Mouse (Mus musculus) adrenal gland, adult 2 months (tissue): Measurements from ENCODE around the gene Nsd2. TPM values are rescaled to one million over a fixed set of nuclear protein-coding genes. Genes with fewer than 3 reads are reported as not detected.

Source experiments
- DNase-seq: peaks from one replicate; pipeline ENCODE4 v3.0.0; 2021
- long read RNA-seq: library from polyadenylated mRNA; stranded (forward); transcript quantifications from one replicate; pipeline ENCODE4 v2.0.0, GENCODE M21; 2021
- polyA plus RNA-seq: library from polyadenylated mRNA; depleted of rRNA; stranded (reverse); fragments of >200 nt; gene quantifications from 2 replicates; pipeline ENCODE4 v1.2.3, GENCODE M21; 2012; rRNA removed
- total RNA-seq, 2 experiments: library from RNA; stranded (reverse); gene quantifications; 2 replicates each; pipeline ENCODE4 v1.2.3; 2021

Nsd2 gene
- 10 to 100 TPM; 32.8 to 37.4 TPM for total RNA-seq
- 3.4 and 3.9 TPM in 2 replicates for polyA plus RNA-seq
- long read RNA-seq, full-length matches to known transcripts, result 2 of 9 reads
- long read RNA-seq, partial matches to known transcripts, result 0 of 9 reads
- long read RNA-seq, other reads (novel, unspliced or antisense), result 7 of 9 reads

GRCm38 (mm10) chr5:33819876-33820732 lies at the start of gene Nsd2:
Gene Nsd2 (plus strand): TSS chr5:33820725.
- DNase-seq, result peak; percentile 94

DNA sequence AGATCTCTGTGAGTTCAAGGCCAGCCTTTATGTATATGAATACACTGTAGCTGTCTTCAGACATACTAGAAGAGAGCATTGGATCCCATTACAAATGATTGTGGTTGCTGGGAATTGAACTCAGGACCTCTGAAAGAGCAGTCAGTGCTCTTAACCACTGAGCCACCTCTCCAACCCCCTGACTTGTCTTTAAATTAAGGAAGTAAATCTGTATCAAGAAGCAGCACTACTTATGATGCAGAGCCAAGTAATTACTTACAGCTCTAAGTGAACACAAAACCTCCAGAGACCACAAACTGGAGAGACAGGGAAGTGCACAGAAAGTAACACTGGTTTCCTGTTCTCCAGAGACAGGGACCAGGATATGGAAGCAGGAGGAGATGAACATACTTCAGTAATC lies 43.3 kb upstream of the Nsd2 start:
- no peak for DNase-seq

DNA sequence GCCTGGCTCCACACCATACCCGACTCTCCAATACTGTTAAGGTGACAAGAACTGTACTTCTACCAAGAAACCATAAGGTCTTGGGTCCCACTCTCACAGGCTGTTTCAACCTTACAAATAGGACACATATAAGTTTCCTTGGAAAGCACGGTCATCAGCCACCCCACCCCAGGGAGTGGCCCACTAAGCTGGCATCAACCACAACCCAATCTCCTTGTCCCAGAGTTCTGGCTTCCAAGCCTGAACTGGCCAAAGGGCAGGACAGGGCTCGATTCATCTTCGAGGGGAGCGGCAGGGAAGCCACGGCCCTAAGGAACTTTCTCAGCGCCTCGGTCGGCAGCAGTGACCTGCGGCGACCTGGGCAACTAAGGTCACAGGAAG lies 38.6 kb upstream of the Nsd2 start:
- DNase-seq, result no peak

GRCm38 (mm10) chr5:33782345-33782998 lies 38.1 kb upstream of the Nsd2 start, which contains the start of gene Letm1:
Gene Letm1 (minus strand): TSS chr5:33782817.
- DNase-seq, result peak; percentile 97

DNA sequence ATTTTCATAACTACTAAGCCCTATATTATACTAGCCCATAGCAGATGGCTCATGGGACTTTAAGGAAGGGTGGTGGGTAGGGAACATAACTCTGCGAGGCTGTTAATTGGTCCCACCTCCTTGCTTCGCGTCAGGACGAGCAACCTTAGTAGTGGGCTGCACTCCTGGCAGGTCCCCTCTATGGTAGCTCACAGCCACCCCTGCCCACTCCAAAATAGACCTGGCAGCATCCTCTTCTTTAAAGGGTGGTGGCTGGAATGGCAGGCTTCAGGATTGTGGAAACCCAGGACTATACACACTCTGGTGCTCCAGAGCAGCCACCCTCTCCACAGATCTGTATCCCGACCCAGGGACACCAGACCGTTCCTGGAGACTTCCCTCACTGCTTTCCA lies 37.5 kb upstream of the Nsd2 start:
- no peak for DNase-seq

DNA sequence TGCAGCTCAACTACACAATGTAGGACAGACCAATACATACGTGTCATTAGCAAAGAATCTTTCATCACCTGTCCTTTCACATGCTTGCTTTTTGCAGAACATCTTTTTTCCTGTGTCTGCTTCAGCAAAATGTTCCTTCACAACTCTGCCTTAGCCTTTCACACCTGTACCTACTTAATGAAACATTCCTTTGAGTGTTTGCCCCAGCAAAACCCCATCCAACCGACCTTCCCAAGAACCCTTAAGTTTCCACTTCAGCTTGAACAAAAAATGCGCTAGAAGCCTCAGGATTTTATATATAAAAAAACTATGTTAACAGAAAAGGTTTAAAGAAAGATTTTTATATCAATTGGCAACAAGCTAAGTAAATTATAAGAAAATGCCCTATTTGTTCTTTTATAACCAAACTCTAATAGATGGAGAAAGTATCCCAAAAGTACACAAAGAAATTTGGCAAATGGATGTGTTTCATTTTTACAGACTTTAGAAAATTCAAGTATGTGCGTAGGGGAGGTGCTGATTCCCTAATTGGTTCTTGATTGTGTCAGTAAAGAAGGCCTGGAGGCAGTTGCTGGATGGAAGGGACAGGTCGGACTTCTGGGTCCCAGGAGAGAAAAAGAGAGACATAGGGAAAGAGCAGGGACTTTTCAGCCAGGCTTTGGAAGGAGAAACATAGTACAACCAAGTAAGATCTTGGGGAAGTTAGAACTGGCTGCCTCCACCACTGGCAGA lies 28.4 kb upstream of the Nsd2 start:
- DNase-seq, result no peak

DNA sequence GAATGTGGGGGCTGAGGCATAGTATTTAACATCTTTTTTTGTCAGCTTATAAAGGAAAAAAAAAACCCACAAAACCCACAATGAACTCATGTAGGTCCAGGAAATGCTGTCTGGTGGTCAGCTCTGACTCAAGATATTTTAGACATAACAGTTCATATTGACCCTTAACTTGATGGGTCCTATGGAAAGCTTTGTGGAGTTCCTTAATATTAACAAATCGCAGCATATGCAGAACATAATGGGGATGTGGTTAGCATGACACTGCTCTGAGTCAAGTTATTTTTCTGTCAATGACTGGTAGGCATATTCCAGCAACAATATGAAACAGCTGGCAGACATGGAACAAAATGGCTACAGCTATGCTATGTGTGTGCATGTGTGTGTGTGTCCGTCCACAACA lies 17.2 kb upstream of the Nsd2 start:
- no peak for DNase-seq

DNA sequence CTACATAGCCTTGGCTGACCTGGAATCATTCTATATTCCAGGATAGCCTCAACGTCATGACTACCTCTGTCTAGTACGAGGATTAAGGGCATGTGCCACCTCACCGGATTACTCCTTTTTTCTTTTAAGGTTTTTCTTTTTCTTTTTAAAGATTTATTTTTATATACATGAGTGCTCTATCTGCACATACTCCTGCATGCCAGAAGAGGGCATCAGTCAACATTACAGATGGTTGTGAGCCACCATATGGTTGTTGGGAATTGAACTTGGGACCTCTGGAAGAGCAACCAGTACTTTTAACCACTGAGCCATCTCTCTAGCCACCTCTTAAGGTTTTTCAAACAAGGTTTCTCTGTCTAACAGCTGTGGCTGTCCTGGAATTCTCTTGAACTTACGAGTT lies 9.0 kb upstream of the Nsd2 start:
- no peak for DNase-seq

DNA sequence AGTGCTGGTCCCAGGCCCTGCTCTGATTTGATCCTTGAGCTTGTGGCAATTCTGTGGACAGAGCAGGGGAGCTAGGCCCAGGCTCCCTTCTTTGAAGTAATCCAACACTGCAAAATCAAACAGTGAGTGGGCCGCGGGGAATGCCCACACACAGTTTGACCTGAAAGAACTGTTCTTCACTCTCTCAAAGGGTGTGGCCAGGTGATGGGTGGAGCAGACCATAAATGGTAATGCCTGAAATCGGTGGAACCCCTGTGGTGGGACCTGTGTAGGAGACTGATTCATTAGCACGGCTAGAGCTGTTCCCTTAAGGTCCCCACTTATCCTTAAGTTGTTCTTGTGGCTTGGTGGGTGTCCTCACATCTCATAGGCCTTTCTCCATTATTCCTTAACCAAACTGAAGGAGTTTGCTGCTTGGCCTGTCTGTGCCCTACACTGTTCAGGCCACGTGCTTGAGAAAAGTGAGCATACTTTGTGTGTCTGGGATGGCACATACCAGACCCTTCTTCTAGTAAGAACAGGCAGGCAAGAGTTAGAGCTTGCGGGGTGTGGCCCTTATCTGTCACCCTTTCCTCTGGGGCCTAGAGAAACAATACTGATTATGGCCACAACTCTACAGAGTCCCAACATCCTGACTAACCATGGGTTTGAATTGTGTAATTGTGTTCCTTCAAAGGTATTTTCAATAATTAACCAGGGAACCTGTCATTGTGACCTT lies 4.4 kb upstream of the Nsd2 start:
- no peak for DNase-seq

DNA sequence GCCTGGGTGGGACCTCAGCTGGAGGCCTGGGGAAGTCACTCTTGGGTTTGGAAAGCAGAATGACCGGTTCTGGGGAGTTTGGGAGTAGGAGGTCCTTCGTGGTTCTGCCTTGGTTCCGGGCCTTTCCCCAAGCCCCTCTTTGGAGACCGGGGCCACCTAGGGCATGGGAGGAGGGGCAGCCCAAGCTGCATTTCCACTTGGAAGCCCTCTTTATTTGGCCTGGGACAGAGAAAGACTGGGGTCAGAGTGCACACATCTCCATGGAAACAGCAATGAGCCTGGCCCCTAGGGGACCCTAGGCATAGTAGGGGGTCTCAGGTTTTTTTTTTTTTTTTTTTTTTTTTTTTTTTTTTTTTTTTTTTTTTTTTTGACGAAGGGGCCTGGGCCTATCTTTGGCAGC lies 2.4 kb upstream of the Nsd2 start:
- DNase-seq, result no peak

DNA sequence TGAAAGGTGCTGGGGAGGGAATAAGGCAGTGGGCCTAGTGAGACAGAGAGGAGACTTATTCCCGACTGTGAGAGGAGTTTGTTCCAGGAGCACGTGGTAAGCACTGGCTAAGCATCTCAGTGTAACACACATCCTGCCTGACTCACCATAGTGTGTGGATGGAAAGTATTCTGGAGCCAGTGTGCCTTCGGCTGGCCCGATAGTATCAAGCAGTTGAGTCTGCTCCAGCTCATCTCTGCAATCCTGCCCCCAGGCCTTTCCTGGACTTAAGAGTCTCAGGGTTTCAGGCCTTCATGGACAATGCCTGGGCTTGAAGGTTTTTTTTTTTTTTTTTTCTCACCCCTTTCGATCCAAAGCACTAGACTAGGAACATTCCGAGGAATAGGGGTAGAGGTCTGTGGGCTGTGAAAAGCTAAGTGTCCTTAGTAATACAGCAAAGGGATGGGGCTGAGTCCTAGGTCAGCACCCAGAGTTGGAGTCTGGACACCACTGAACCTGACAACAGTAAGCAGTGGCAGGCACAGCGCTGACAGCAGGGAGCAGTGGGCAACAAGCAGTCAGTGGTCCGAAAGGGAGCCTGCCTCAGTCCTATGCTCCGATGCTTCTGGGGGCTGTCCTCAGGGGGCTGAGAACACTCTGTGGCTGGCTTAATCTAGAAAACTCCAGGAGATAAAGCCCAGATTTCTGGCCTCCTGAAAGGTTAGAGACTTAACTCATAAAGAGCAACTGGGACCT lies 1.2 kb upstream of the Nsd2 start:
- DNase-seq, result peak; percentile 24

GRCm38 (mm10) chr5:33820733-33821621 lies 452 bp downstream of the Nsd2 start:
- peak; percentile 79 for DNase-seq

DNA sequence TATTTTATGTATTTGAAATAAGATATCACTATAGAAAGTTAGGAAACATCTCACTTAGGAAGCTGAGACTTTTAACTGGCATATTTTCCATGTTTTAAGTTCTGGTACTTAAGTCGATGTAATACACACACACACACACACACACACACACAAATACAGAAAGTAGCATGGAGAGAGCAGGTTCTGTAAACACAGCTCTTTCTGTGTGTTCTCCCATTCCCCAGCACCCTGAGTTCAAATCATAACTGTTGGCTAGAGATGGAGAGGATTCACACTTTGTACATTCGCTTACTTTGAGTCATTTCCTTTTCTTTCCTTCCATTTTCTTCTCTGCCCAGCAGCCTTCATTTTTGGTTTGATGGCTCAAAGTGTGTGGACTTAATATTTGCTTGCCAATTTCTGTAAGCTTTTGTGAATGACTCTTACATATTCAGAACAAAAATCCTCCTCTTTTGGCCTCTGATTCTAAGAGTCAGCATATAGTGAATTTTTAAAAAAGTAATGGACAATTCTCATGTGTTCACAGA lies 1.4 kb downstream of the Nsd2 start:
- DNase-seq, result no peak

- DNase-seq, result no peak
Observed at GRCm38 (mm10) chr5:33822456-33822855, 1.9 kb downstream of the Nsd2 start.

- no peak for DNase-seq
Observed at GRCm38 (mm10) chr5:33826001-33826400, 5.5 kb downstream of the Nsd2 start.

- DNase-seq, result no peak
Observed at GRCm38 (mm10) chr5:33828107-33828506, 7.6 kb downstream of the Nsd2 start.

GRCm38 (mm10) chr5:33829958-33830357 lies 9.4 kb downstream of the Nsd2 start:
- DNase-seq, result no peak

- no peak for DNase-seq
Observed at GRCm38 (mm10) chr5:33830832-33831231, 10.3 kb downstream of the Nsd2 start.

GRCm38 (mm10) chr5:33841331-33841730 lies 20.8 kb downstream of the Nsd2 start:
- DNase-seq, result no peak

DNA sequence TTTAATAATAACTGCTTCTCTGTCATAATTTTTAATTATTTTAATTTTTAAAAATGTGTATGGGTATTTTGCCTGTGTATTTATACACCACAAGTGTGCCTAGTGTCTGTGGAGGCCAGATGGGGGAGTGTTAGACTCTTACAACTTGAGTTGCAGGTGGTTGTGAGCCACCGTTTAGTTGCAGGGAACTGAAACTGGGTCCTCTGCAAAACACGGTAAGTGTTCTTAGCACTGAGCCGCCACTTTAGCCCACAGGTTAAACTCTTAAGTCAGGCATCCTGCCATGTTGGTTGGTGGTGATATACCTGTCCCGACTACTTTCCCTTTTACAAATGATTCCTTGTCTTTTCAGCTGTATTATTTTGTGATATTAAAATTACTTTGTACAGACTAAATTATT lies 22.0 kb downstream of the Nsd2 start:
- no peak for DNase-seq
